ENCODE assay signal across 8 mouse cellular contexts in the genomic region with DNA sequence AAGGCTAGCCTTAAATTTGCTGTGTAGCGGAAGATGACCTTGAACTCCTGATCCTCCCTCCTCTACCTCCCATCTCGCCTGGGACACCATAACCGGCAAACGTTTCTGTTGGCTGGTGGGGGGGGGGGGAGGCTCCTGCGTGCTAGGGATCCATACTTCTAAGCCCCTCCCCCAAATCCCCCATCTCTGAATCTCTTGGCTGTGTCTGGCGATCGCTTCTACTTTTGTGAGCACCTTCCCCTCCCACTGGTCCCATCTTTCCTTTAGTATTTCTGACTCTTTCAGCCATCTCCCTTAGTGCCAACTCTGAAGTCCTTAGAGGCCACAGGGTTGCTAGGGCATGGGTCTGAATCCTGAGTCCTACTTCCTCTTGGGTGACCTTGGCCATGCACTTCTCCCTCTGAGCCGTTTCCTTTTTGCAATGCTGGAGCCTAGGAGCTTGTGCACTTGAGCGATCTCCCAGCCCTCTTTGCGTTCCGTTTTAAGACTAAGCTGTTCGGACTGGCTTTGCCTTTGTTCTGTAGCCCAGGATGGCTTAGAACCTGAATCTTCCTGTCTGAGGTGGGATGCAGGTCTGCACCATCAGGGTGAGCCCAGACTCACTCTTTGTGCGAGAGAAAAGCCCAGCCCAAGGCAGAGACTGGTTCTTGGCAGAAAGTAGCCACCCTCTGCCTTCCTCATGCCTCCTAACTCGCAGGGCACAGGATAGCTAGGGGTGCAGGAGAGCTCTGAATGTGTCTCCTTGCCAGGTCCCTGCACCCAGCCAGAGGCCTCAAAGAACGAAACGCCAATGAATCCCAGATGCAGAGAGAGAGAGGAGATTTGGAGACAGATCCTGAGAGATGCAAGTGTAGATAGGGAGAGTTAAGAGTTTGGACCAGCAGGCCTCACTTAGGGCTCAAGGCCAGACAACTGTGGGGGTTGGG. TPM values are rescaled to one million over a fixed set of nuclear protein-coding genes. Genes with fewer than 3 reads are reported as not detected.
DNase-seq lines count a peak whose midpoint lies in the region; ATAC-seq and TF ChIP-seq lines count a peak whose summit lies in the region.

No protein-coding gene starts in this region.

- TF ChIP-seq CTCF in ES-Bruce4 (IDR thresholded peaks at IDR 0.05; ENCODE audit: low read depth, low read length) = no peak
- no peak for TF ChIP-seq CTCF in liver, embryonic 14.5 days (IDR thresholded peaks at IDR 0.05; ENCODE audit: low read depth)

- no peak for DNase-seq in forebrain, embryonic 14.5 days (ENCODE audit: low spot score)
- no peak for DNase-seq in liver, embryonic 14.5 days (ENCODE audit: low read depth in 3 of 3, low spot score in 3 of 3)
- DNase-seq in layer of hippocampus, postnatal 25 days (ENCODE audit: extremely low spot score in 1 of 2, low spot score in 1 of 2) = no peak
- DNase-seq in left cerebral cortex, adult 8-10 months (ENCODE audit: low spot score in 2 of 2) = no peak

- ATAC-seq in forebrain, embryonic 12.5 days (ENCODE audit: low FRiP score) = no peak
- no peak for ATAC-seq in forebrain, embryonic 14.5 days
- no peak for ATAC-seq in heart, embryonic 15.5 days (replicated peaks; ENCODE audit: insufficient number of reproducible peaks, insufficient read depth, low FRiP score, low read depth)
- ATAC-seq in liver, embryonic 14.5 days (ENCODE audit: insufficient read depth) = 0 out of 2 replicates have a peak, but pooled peaks have one; percentile 11
- ATAC-seq in stomach, embryonic 15.5 days (ENCODE audit: insufficient read depth, low FRiP score, low read depth) = no peak; the same call in 1 of the 2 replicates

- H3K4me3 ChIP-seq in forebrain, embryonic 12.5 days (replicated peaks) = 0 out of 2 replicates have a peak overlapping the region, but pooled peaks have one; percentile 4
- H3K4me3 ChIP-seq in forebrain, embryonic 14.5 days (ENCODE audit: low read depth, low read length) = no peak overlapping the region
- peak overlapping the region; percentile 3 for H3K4me3 ChIP-seq in ES-Bruce4 (ENCODE audit: low read depth, low read length)
- no peak overlapping the region; the same call in 1 of the 2 replicates for H3K4me3 ChIP-seq in heart, embryonic 15.5 days
- no peak overlapping the region for H3K4me3 ChIP-seq in liver, embryonic 14.5 days (ENCODE audit: insufficient read depth in 1 of 2, low read depth in 2 of 2, low read length in 2 of 2)
- no peak overlapping the region for H3K4me3 ChIP-seq in stomach, embryonic 15.5 days (replicated peaks)

- no peaks in the 10 kb centered on the region for H3K9me3 ChIP-seq in forebrain, embryonic 12.5 days
- no peaks in the 10 kb centered on the region for H3K9me3 ChIP-seq in forebrain, embryonic 14.5 days (replicated peaks; ENCODE audit: control insufficient read depth, low read length)
- peaks cover 8% of the 10 kb centered on the region; the same call in 1 of the 2 replicates for H3K9me3 ChIP-seq in ES-Bruce4 (replicated peaks; ENCODE audit: control insufficient read depth, insufficient read depth, low read length, poor library complexity, severe bottlenecking)
- no peaks in the 10 kb centered on the region for H3K9me3 ChIP-seq in heart, embryonic 15.5 days (replicated peaks)
- no peaks in the 10 kb centered on the region for H3K9me3 ChIP-seq in liver, embryonic 14.5 days (ENCODE audit: control insufficient read depth, low read length)
- H3K9me3 ChIP-seq in stomach, embryonic 15.5 days = no peaks in the 10 kb centered on the region

- H3K27ac ChIP-seq in forebrain, embryonic 12.5 days = 0 out of 2 replicates have a peak overlapping the region, but pooled peaks have one; percentile 26
- H3K27ac ChIP-seq in forebrain, embryonic 14.5 days (ENCODE audit: low read depth, low read length) = no peak overlapping the region
- peak overlapping the region; percentile 82 for H3K27ac ChIP-seq in ES-Bruce4 (ENCODE audit: insufficient read depth, low read length)
- H3K27ac ChIP-seq in heart, embryonic 15.5 days = peak overlapping the region; percentile 74
- H3K27ac ChIP-seq in liver, embryonic 14.5 days = peak overlapping the region; percentile 35
- H3K27ac ChIP-seq in stomach, embryonic 15.5 days = peak overlapping the region; percentile 94

- no peaks in the 10 kb centered on the region for H3K36me3 ChIP-seq in forebrain, embryonic 12.5 days (replicated peaks)
- H3K36me3 ChIP-seq in forebrain, embryonic 14.5 days (ENCODE audit: control insufficient read depth, insufficient read depth, low read length) = no peaks in the 10 kb centered on the region
- peaks cover 5% of the 10 kb centered on the region; the same call in 1 of the 2 replicates for H3K36me3 ChIP-seq in ES-Bruce4 (ENCODE audit: control insufficient read depth, insufficient read depth, low read length, poor library complexity, severe bottlenecking)
- H3K36me3 ChIP-seq in heart, embryonic 15.5 days = no peaks in the 10 kb centered on the region
- no peaks in the 10 kb centered on the region for H3K36me3 ChIP-seq in liver, embryonic 14.5 days (replicated peaks; ENCODE audit: control insufficient read depth, insufficient read depth, low read depth)
- H3K36me3 ChIP-seq in stomach, embryonic 15.5 days = no peaks in the 10 kb centered on the region

- no peak for TF ChIP-seq POLR2A in ES-Bruce4 (IDR thresholded peaks at IDR 0.05; ENCODE audit: insufficient read depth, low read length)

- H3K9ac ChIP-seq in forebrain, embryonic 12.5 days = 0 out of 2 replicates have a peak overlapping the region, but pooled peaks have one; percentile 8
- H3K9ac ChIP-seq in forebrain, embryonic 14.5 days (ENCODE audit: low read length) = no peak overlapping the region
- peak overlapping the region; percentile 90 for H3K9ac ChIP-seq in ES-Bruce4 (ENCODE audit: low read depth, poor library complexity, severe bottlenecking)
- no peak overlapping the region for H3K9ac ChIP-seq in heart, embryonic 15.5 days
- H3K9ac ChIP-seq in liver, embryonic 14.5 days (replicated peaks) = no peak overlapping the region
- H3K9ac ChIP-seq in stomach, embryonic 15.5 days = 0 out of 2 replicates have a peak overlapping the region, but pooled peaks have one; percentile 13

- peak overlapping the region; percentile 25; the same call in 1 of the 2 replicates for H3K4me2 ChIP-seq in forebrain, embryonic 12.5 days
- no peak overlapping the region for H3K4me2 ChIP-seq in forebrain, embryonic 14.5 days (ENCODE audit: low read length)
- H3K4me2 ChIP-seq in heart, embryonic 15.5 days = peak overlapping the region; percentile 88
- H3K4me2 ChIP-seq in liver, embryonic 14.5 days (ENCODE audit: low read depth) = peak overlapping the region; percentile 32
- peak overlapping the region; percentile 94 for H3K4me2 ChIP-seq in stomach, embryonic 15.5 days

- peaks cover 61% of the 10 kb centered on the region for H3K27me3 ChIP-seq in forebrain, embryonic 12.5 days
- peaks cover 38% of the 10 kb centered on the region for H3K27me3 ChIP-seq in forebrain, embryonic 14.5 days (replicated peaks; ENCODE audit: control insufficient read depth, insufficient read depth, low read length)
- no peaks in the 10 kb centered on the region for H3K27me3 ChIP-seq in ES-Bruce4 (ENCODE audit: control insufficient read depth, insufficient read depth, low read length, poor library complexity, severe bottlenecking)
- H3K27me3 ChIP-seq in heart, embryonic 15.5 days = peaks cover 22% of the 10 kb centered on the region
- H3K27me3 ChIP-seq in liver, embryonic 14.5 days (ENCODE audit: control insufficient read depth, insufficient read depth, low read length) = peaks cover 19% of the 10 kb centered on the region
- H3K27me3 ChIP-seq in stomach, embryonic 15.5 days (replicated peaks) = no peaks in the 10 kb centered on the region

- TF ChIP-seq EP300 in ES-Bruce4 (IDR thresholded peaks at IDR 0.05; ENCODE audit: insufficient read depth, low read depth, low read length) = peak; percentile 70; the same call in 1 of the 2 replicates
- no peak for TF ChIP-seq EP300 in liver, embryonic 14.5 days (IDR thresholded peaks at IDR 0.05; ENCODE audit: low read depth)

- H3K4me1 ChIP-seq in forebrain, embryonic 12.5 days = peaks cover 13% of the 10 kb centered on the region
- no peaks in the 10 kb centered on the region for H3K4me1 ChIP-seq in forebrain, embryonic 14.5 days (ENCODE audit: control insufficient read depth, insufficient read depth, low read length)
- peaks cover 9% of the 10 kb centered on the region for H3K4me1 ChIP-seq in ES-Bruce4 (ENCODE audit: control insufficient read depth, insufficient read depth, low read length)
- H3K4me1 ChIP-seq in heart, embryonic 15.5 days (replicated peaks) = peaks cover 26% of the 10 kb centered on the region
- peaks cover 0 to 20% of the 10 kb centered on the region in 2 experiments; a peak in 2 of 4 replicates for H3K4me1 ChIP-seq in liver, embryonic 14.5 days (replicated peaks; ENCODE audit: control insufficient read depth in 2 of 2, insufficient read depth in 2 of 2, low read length in 1 of 2)
- peaks cover 45% of the 10 kb centered on the region for H3K4me1 ChIP-seq in stomach, embryonic 15.5 days

- WGBS in forebrain, embryonic 12.5 days = 22% methylated on average over 16 of the region's 16 CpGs
- WGBS in forebrain, embryonic 14.5 days = 21% methylated on average over 16 of the region's 16 CpGs
- WGBS in heart, embryonic 15.5 days = 24% methylated on average over 16 of the region's 16 CpGs
- 10% methylated on average over 16 of the region's 16 CpGs for whole genome bisulfite sequencing in liver, embryonic 14.5 days (ENCODE audit: insufficient replicate concordance)
- 22% methylated on average over 16 of the region's 16 CpGs for WGBS in stomach, embryonic 15.5 days

RNA-seq across cellular contexts. Expression of gene Bcl3, which starts 0.9 kb away (rescaled TPM):
- 0.62 and 0.96 TPM in 2 replicates for polyA plus RNA-seq in forebrain, embryonic 12.5 days (2016; fragmentation: Nextera tagmentation; extraction: Ambion mirVana)
- polyA plus RNA-seq in forebrain, embryonic 14.5 days (2014; fragmentation: Nextera tagmentation; extraction: Ambion mirVana) = 0.75 TPM in 1 of 2 replicates, not detected in the other
- polyA plus RNA-seq in ES-Bruce4 (2011; ENCODE audit: insufficient read depth, insufficient read length, low read depth, missing spikeins) = 17.3 and 27.3 TPM in 2 replicates
- 2.0 and 4.7 TPM in 2 replicates for polyA plus RNA-seq in heart, embryonic 15.5 days (2015; fragmentation: Nextera tagmentation; extraction: Ambion mirVana)
- 2.7 and 3.1 TPM in 2 replicates for polyA plus RNA-seq in liver, embryonic 14.5 days (2012; rRNA removed)
- polyA plus RNA-seq in liver, embryonic 14.5 days (2014; fragmentation: Nextera tagmentation; extraction: Ambion mirVana) = 3.5 and 3.8 TPM in 2 replicates
- polyA plus RNA-seq in stomach, embryonic 15.5 days (2015; fragmentation: Nextera tagmentation; extraction: Ambion mirVana) = 8.9 and 10.4 TPM in 2 replicates
- under 1 TPM; 0.49 to 0.61 TPM for total RNA-seq in layer of hippocampus, postnatal 25 days (2021)
- total RNA-seq in left cerebral cortex, adult 8-10 months (2022) = 1 to 10 TPM in 2 of 4 experiments, under 1 TPM in 1, not detected in 1; 0.57 to 6.4 (median 2.9) TPM

RNA-seq across cellular contexts. Expression of gene Cblc, which starts 26.9 kb away (rescaled TPM):
- 0.47 and 0.56 TPM in 2 replicates for polyA plus RNA-seq in forebrain, embryonic 12.5 days (2016; fragmentation: Nextera tagmentation; extraction: Ambion mirVana)
- polyA plus RNA-seq in forebrain, embryonic 14.5 days (2014; fragmentation: Nextera tagmentation; extraction: Ambion mirVana) = not detected in 2 replicates
- polyA plus RNA-seq in ES-Bruce4 (2011; ENCODE audit: insufficient read depth, insufficient read length, low read depth, missing spikeins) = 17.1 and 23.2 TPM in 2 replicates
- polyA plus RNA-seq in heart, embryonic 15.5 days (2015; fragmentation: Nextera tagmentation; extraction: Ambion mirVana) = 0.47 and 2.5 TPM in 2 replicates
- polyA plus RNA-seq in liver, embryonic 14.5 days (2012; rRNA removed) = 0.95 and 1.2 TPM in 2 replicates
- polyA plus RNA-seq in liver, embryonic 14.5 days (2014; fragmentation: Nextera tagmentation; extraction: Ambion mirVana) = 1.1 and 1.3 TPM in 2 replicates
- polyA plus RNA-seq in stomach, embryonic 15.5 days (2015; fragmentation: Nextera tagmentation; extraction: Ambion mirVana) = 24.3 and 24.6 TPM in 2 replicates
- not detected for total RNA-seq in layer of hippocampus, postnatal 25 days (2021)
- total RNA-seq in left cerebral cortex, adult 8-10 months (2022) = not detected

RNA-seq across cellular contexts. Expression of gene Gm19345, which starts 28.3 kb away (rescaled TPM):
- 0.65 and 1.3 TPM in 2 replicates for polyA plus RNA-seq in forebrain, embryonic 12.5 days (2016; fragmentation: Nextera tagmentation; extraction: Ambion mirVana)
- 5.6 and 7.1 TPM in 2 replicates for polyA plus RNA-seq in forebrain, embryonic 14.5 days (2014; fragmentation: Nextera tagmentation; extraction: Ambion mirVana)
- 0.82 and 1.1 TPM in 2 replicates for polyA plus RNA-seq in ES-Bruce4 (2011; ENCODE audit: insufficient read depth, insufficient read length, low read depth, missing spikeins)
- polyA plus RNA-seq in heart, embryonic 15.5 days (2015; fragmentation: Nextera tagmentation; extraction: Ambion mirVana) = not detected in 2 replicates
- polyA plus RNA-seq in liver, embryonic 14.5 days (2012; rRNA removed) = not detected in 2 replicates
- polyA plus RNA-seq in liver, embryonic 14.5 days (2014; fragmentation: Nextera tagmentation; extraction: Ambion mirVana) = not detected in 2 replicates
- polyA plus RNA-seq in stomach, embryonic 15.5 days (2015; fragmentation: Nextera tagmentation; extraction: Ambion mirVana) = 0.39 TPM in 1 of 2 replicates, not detected in the other
- 1 to 10 TPM; 1.8 to 2.9 TPM for total RNA-seq in layer of hippocampus, postnatal 25 days (2021)
- 1 to 10 TPM; 1.4 to 2.5 (median 2.0) TPM for total RNA-seq in left cerebral cortex, adult 8-10 months (2022)

RNA-seq across cellular contexts. Expression of gene Ceacam16, which starts 37.6 kb away (rescaled TPM):
- polyA plus RNA-seq in forebrain, embryonic 12.5 days (2016; fragmentation: Nextera tagmentation; extraction: Ambion mirVana) = not detected in 2 replicates
- not detected in 2 replicates for polyA plus RNA-seq in forebrain, embryonic 14.5 days (2014; fragmentation: Nextera tagmentation; extraction: Ambion mirVana)
- not detected in 2 replicates for polyA plus RNA-seq in ES-Bruce4 (2011; ENCODE audit: insufficient read depth, insufficient read length, low read depth, missing spikeins)
- not detected in 2 replicates for polyA plus RNA-seq in heart, embryonic 15.5 days (2015; fragmentation: Nextera tagmentation; extraction: Ambion mirVana)
- polyA plus RNA-seq in liver, embryonic 14.5 days (2012; rRNA removed) = 0.04 TPM in 1 of 2 replicates, not detected in the other
- 0.08 TPM in 1 of 2 replicates, not detected in the other for polyA plus RNA-seq in liver, embryonic 14.5 days (2014; fragmentation: Nextera tagmentation; extraction: Ambion mirVana)
- 0.09 TPM in 1 of 2 replicates, not detected in the other for polyA plus RNA-seq in stomach, embryonic 15.5 days (2015; fragmentation: Nextera tagmentation; extraction: Ambion mirVana)
- total RNA-seq in layer of hippocampus, postnatal 25 days (2021) = not detected
- total RNA-seq in left cerebral cortex, adult 8-10 months (2022) = not detected

RNA-seq across cellular contexts. Expression of gene Bcam, which starts 52.7 kb away (rescaled TPM):
- 8.9 and 10.9 TPM in 2 replicates for polyA plus RNA-seq in forebrain, embryonic 12.5 days (2016; fragmentation: Nextera tagmentation; extraction: Ambion mirVana)
- polyA plus RNA-seq in forebrain, embryonic 14.5 days (2014; fragmentation: Nextera tagmentation; extraction: Ambion mirVana) = 5.8 and 7.6 TPM in 2 replicates
- polyA plus RNA-seq in ES-Bruce4 (2011; ENCODE audit: insufficient read depth, insufficient read length, low read depth, missing spikeins) = 138 and 154 TPM in 2 replicates
- 358 and 380 TPM in 2 replicates for polyA plus RNA-seq in heart, embryonic 15.5 days (2015; fragmentation: Nextera tagmentation; extraction: Ambion mirVana)
- polyA plus RNA-seq in liver, embryonic 14.5 days (2012; rRNA removed) = 6.3 and 7.6 TPM in 2 replicates
- polyA plus RNA-seq in liver, embryonic 14.5 days (2014; fragmentation: Nextera tagmentation; extraction: Ambion mirVana) = 4.9 and 6.6 TPM in 2 replicates
- polyA plus RNA-seq in stomach, embryonic 15.5 days (2015; fragmentation: Nextera tagmentation; extraction: Ambion mirVana) = 129 and 151 TPM in 2 replicates
- 10 to 100 TPM in 1 of 2 experiments, 1 to 10 TPM in 1; 8.7 to 11.4 TPM for total RNA-seq in layer of hippocampus, postnatal 25 days (2021)
- total RNA-seq in left cerebral cortex, adult 8-10 months (2022) = 10 to 100 TPM; 15.8 to 18.7 (median 17.1) TPM

Comparison
In these comparisons a context has a peak if more than half of its experiments do, and no peak if none do; other contexts are left out.
1. H3K4me3 ChIP-seq: peak in forebrain, embryonic 12.5 days (single experiment) and ES-Bruce4 (single experiment); none in forebrain, embryonic 14.5 days (single experiment), heart, embryonic 15.5 days (single experiment), liver, embryonic 14.5 days (0 of 2) and stomach, embryonic 15.5 days (single experiment).
2. H3K9ac ChIP-seq: peak in forebrain, embryonic 12.5 days (single experiment), ES-Bruce4 (single experiment) and stomach, embryonic 15.5 days (single experiment); none in forebrain, embryonic 14.5 days (single experiment), heart, embryonic 15.5 days (single experiment) and liver, embryonic 14.5 days (single experiment).